Mouse (Mus musculus): Measurements from ENCODE around the gene Hnrnpul1.
"Not testable (repeated sequence)": the region's sequence is repeated elsewhere in the genome, so short reads cannot be mapped to it uniquely, and the experiment has no call there.

Gene Hnrnpul1

DNA sequence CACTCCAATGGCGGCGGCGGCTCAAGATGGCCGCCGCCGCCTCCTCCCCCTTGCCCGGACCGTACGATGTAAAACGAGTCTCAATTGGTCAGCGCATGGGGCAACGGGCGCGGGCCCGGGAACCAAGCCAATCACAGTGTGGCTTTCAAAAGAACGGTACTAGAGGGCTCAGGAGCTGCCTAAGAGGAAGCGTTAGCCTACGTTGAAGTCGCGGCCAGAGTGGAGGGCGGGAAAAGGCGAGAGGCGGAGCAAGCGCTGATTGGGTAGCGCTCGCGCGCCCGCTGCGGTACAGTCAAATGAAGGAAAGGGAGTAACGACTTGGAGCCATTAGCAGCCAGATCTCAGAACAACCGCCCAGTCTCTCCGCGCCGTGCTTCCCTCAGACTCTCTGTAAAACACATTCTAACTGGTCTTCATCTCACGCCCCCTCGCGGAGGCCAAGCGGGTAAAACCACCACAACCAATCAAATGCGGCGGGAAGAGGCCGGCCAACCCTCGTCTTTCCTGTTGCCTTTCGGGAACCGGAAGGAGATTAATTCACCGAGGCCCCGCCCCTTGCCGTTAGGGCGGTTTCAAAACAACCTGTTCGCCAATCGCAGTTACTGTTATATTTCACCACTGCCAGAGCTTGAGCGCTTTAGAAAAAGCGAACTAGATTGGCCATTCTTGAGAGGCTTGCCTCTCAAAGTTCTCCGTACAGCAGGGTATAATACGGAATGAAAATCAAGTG, at the start of gene Hnrnpul1:
Gene Hnrnpul1 (minus strand): TSS at position 20 of the 730 bp plus-strand sequence.
- DNase-seq (ENCODE audit: low read depth, low spot score) = peak; percentile 99

GRCm38 (mm10) chr7:25803460-25803859, 48.9 kb upstream of the Hnrnpul1 start:
- DNase-seq (ENCODE audit: low read depth, low spot score) = no peak

DNA sequence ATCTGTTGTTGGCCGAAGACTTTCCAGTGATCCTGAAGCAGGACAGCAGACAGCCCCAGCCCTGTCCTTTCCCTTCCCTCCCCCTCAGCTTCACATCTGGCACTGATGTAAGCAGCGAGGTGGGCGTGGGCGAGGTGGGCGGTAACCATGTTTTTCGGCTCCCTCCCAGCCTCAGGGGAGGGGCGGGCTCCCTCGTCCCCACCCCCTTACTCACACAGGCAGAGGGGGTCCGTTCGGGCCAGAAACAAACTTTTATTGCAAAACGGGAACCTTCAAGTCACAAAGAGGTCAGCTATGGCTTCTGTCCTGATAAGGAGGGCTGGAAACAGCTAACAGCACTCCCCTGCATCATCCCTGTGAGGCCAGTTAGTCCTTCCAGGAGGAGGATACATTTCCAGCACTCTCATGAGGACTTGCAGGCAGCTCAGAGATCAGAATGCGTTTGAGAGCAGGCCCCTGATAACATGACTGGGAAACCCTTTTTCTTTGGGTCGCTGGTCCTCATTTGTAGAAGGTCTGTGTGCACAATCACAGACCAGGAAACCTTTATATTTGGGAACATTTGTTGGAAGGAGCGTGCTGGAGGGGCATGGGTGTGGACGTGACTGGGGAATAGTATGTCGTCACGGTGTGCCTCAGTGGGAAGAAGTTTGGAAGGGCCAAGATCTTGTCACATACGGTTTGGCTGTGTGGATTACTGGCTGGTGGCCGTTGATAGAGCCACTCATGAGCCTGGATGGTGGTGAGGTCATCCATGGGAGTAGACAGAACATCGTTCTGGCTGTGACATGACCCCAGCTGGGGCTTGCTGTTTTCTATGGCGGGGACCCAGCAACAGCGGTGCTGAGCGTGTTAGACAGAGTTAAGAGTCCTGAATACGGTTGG, 47.9 kb upstream of the Hnrnpul1 start:
- peak; percentile 18 for DNase-seq (ENCODE audit: low read depth, low spot score)

GRCm38 (mm10) chr7:25801031-25801430, 46.5 kb upstream of the Hnrnpul1 start:
- no peak for DNase-seq (ENCODE audit: low read depth, low spot score)

DNA sequence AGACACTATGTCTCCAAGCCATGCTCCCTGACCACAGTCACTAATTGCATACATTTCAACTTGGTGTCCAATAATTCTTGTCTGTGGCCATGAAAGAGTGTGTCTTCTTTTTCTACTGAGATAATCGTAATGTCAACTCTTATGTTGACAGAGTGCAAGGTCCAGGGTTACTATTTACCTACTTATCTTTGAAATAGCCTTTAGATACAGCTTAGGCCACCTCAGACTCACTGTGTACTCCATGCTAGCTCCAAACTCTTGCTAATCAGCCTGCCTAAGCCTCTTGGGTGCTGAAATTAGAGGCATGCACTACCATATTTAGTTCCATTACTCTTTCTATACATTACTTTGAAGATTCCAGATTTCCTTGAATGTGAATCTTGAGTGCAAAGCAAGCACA, 44.8 kb upstream of the Hnrnpul1 start:
- no peak for DNase-seq (ENCODE audit: low read depth, low spot score)

DNA sequence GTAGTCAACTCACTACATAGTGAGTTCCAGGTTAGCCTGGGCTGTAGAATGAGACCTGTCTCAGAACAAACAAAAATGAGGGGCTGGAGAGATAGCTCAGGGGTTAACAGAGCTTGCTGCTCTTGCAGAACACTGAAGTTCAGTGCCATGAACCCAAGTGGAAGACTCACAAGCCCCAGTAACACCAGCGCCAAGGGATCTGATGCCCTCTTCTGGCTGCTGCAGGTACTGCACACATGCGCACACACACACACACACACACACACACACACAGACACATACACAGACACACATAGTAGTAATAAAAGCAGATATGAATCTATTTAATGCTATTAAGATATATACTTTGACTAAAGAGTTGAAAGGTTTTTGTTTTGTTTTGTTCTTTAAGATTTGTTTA, 44.0 kb upstream of the Hnrnpul1 start:
- DNase-seq (ENCODE audit: low read depth, low spot score) = peak; percentile 33

DNA sequence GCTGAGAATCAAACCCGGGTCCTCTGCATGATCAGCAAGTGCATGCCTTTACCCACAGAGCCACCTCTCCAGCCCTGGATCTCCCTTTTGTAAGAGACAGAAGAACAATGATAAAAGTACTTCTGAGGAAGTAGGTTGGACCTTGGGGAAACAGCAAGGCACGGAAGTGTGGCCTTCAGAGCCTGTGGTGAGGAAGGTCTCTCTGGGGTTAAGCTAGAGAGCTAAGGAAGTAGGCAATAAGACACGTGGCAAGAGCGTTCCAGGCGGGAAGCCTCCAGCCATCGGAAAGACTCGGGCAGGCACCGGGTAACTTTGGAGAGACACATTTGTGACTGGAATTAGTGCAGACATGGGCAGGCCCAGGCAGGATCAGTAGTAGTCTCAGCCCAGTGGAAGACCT, 40.2 kb upstream of the Hnrnpul1 start:
- DNase-seq (ENCODE audit: low read depth, low spot score) = no peak

- DNase-seq (ENCODE audit: low read depth, low spot score) = peak; percentile 43
Observed at GRCm38 (mm10) chr7:25793679-25794078, 39.1 kb upstream of the Hnrnpul1 start.

DNA sequence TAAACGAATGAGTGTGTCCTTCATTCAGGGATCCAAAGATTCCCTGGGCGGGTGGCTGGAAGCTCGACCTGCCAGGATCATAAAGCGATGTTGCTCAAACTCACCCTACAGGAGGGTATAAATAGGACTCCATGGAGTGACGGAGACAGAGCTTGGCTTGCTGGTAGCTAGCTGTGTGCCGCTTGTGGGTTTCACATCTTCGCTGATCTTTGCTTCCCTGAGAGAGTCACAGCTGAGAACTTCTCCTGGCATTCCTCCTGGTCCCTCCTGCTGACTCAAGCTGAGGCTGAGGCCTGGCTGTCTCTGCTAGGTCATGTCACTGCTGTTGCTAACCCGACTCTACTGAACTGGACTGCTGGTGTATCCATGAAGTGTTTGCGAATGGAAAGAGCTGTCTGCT, 38.4 kb upstream of the Hnrnpul1 start:
- DNase-seq (ENCODE audit: low read depth, low spot score) = not testable (repeated sequence)

- DNase-seq (ENCODE audit: low read depth, low spot score) = no peak
Observed at GRCm38 (mm10) chr7:25790615-25791014, 36.1 kb upstream of the Hnrnpul1 start.

DNA sequence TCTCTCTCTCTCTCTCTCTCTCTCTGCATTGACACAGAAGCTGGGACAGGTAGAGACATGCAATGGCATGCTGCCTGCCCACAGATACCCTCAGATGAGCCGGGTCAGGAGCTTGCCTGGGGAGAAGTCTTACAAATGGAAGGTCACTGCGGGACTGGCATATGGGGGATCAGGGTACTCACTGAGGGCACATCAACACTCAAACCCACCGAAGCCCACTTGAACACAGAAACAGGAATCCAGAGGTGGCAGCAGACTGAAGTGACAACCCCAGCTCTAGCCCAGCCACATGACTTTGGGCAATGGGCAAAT, 34.5 kb upstream of the Hnrnpul1 start:
- DNase-seq (ENCODE audit: low read depth, low spot score) = no peak

DNA sequence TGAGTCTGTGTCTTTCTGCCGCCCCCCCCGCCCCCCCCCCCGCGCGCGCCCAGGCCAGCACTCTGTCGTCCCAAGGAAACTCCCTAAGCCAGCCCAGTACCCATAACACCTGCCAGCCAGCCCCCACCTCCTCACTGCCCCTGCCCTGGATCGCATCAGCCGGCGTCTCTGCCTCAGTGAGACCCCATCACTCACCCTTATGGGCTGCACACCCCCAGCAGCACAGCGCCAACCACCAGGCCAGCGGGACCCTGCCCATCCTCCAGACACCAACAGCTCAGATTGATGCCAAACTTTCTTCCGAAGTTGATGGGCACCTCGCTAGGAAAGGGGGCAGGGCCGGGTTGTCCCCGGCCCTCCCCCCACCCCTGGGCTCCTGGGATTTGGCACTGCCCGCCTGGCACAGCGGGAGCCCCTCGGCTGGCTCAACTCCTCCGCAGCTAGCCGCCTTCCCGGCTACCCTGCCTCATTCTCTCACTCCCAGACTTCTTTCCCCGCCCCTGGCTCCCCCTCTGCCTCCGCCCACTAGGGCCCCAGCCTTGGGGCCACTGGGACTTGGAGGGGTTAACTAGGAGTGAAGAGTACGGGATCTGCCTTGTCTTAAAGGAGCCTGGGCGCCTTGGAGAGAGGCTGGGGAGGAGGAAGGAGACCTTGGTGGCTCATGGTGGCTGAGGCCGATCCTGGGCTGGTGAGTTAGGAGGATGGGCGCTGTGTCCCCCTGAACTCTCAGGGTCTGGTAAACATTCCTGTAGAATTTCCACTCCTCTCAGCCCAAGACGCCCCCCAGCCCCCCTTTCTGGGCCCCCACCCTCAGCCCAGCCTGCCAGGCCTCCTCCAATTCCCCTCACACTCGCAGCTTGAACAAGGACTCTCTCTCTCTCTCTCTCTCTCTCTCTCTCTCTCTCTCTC, 33.9 kb upstream of the Hnrnpul1 start, which contains the start of gene Axl:
Gene Axl (minus strand): TSS at position 486 of the 909 bp plus-strand sequence.
- no peak for DNase-seq (ENCODE audit: low read depth, low spot score)

GRCm38 (mm10) chr7:25787456-25788219, 33.1 kb upstream of the Hnrnpul1 start:
- DNase-seq (ENCODE audit: low read depth, low spot score) = no peak

- no peak for DNase-seq (ENCODE audit: low read depth, low spot score)
Observed at GRCm38 (mm10) chr7:25786974-25787373, 32.4 kb upstream of the Hnrnpul1 start.

DNA sequence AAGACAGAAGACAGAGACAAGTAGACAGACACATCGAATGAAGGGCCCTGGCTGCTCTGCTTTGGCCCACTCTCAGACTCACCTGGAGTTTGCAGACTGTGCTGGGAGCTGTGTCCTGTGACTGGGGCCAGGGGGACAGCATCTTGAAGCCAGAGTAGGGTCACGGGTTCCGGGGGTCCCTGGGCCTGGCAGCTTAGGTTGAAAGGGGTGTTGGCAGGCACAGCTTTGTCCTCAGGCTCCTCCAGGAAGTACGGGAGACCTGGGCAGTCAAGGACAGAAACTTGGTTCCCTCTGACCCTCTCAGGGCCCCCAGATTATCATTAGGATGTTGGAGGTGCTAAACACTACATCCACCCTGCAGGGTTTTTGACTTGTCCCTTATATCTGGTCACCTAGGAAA, 31.2 kb upstream of the Hnrnpul1 start:
- no peak for DNase-seq (ENCODE audit: low read depth, low spot score)

- no peak for DNase-seq (ENCODE audit: low read depth, low spot score)
Observed at GRCm38 (mm10) chr7:25784808-25785207, 30.3 kb upstream of the Hnrnpul1 start.

DNA sequence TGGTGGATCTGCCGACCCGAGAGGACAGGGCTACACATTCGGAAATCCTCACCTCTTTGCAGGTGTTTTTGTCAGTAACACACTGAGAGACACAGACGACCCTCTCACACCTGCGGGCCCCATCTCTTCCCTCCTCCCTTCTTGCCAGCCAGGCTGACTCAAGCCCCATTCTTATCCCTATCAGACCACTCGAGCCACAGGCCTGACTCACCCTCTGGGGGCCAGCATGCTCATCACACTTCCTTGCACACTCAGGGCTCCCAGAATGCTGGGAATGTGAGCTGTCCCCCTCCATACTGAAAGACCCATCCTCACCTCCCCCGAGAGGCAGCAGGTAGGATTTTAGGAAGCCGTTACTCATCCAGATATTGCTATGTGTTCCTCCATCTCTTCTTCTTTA, 29.2 kb upstream of the Hnrnpul1 start:
- no peak for DNase-seq (ENCODE audit: low read depth, low spot score)

DNA sequence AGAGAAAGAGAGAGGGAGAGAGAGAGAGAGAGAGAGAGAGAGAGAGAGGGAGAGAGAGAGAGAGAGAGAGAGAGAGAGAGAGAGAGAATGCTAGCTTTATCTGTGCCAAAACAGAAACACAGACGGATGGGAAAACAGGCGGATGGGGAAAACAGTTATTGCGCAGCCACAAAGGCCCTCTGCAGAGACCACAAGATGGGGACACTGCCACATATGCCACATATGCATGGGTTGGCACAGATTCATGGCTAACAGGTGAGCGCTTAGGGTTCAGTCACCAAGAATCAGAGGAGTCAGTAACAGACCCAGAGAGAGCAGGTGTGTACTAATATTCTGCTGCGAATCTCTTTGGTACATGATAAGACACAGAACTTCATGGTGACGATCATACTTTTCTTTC, 28.2 kb upstream of the Hnrnpul1 start:
- DNase-seq (ENCODE audit: low read depth, low spot score) = peak; percentile 33

GRCm38 (mm10) chr7:25781937-25782610, 27.5 kb upstream of the Hnrnpul1 start:
- DNase-seq (ENCODE audit: low read depth, low spot score) = peak; percentile 68

DNA sequence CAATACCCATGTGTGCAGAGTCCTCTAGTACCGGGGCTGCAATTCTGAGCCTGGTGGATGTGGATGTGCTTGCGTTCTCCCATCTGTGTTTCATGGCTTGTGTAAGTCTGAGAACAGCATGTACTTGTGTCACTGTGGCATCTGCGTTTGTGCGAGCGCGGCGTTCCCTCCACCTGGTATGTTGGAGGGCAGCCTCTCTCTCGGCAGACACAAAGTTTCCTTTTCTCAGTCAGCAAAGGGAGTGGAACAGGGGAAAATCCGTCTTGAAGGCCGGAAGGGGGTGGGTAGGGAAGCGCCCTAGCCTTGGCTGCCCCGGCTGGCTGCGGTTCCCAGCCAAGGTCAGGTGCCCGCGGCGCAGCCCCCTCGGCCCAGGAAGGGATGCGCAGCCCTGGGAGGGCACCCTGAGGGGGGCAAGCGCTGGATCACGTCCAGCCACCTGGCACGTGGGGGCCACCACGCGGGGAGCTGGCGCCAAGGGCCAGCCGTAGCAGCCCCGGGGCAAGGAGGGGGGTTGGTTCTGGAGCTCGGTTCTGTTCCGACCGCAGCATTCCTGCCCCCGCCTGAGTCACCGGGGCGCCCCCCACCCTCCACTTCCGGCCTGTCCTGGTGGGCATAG, 26.9 kb upstream of the Hnrnpul1 start:
- peak; percentile 75 for DNase-seq (ENCODE audit: low read depth, low spot score)
